Mouse (Mus musculus) forebrain, embryonic 16.5 days (tissue): ENCODE data around the gene Ext2. TPM values are rescaled to one million over a fixed set of nuclear protein-coding genes. Genes with fewer than 3 reads are reported as not detected.

Experiments used
- ATAC-seq: fragments of 200-750 bp; cut with Nextera tagmentation; 2 replicates; pipeline ENCODE4 v1.8.0; 2017; ENCODE audit warnings: mild to moderate bottlenecking, moderate library complexity
- H3K27ac ChIP-seq: fragments of 300-500 bp; sonication (generic); 2 replicates; pipeline ENCODE4 v1.5.1; 2014; ENCODE audit warnings: low read length, control low read depth
- H3K27me3 ChIP-seq: fragments of 300-500 bp; sonication (generic); replicated peaks from 2 replicates; pipeline ENCODE4 v1.6.1; 2014; ENCODE audit warnings: low read length; ENCODE audit not compliant: control insufficient read depth, insufficient read depth
- H3K36me3 ChIP-seq: fragments of 300-500 bp; sonication (generic); 2 replicates; pipeline ENCODE4 v1.6.1; 2014; ENCODE audit not compliant: control insufficient read depth, insufficient read depth
- H3K4me1 ChIP-seq: fragments of 300-500 bp; sonication (generic); replicated peaks from 2 replicates; pipeline ENCODE4 v1.6.1; 2014; ENCODE audit warnings: low read length; ENCODE audit not compliant: control insufficient read depth, insufficient read depth
- H3K4me2 ChIP-seq: fragments of 300-500 bp; sonication (generic); 2 replicates; pipeline ENCODE4 v1.6.1; 2014; ENCODE audit warnings: mild to moderate bottlenecking, low read length, control low read depth
- H3K4me3 ChIP-seq: fragments of 300-500 bp; sonication (generic); replicated peaks from 2 replicates; pipeline ENCODE4 v1.5.1; 2014; ENCODE audit warnings: mild to moderate bottlenecking, low read length, control low read depth
- H3K9ac ChIP-seq: fragments of 300-500 bp; sonication (generic); replicated peaks from 2 replicates; pipeline ENCODE4 v1.6.1; 2014; ENCODE audit warnings: low read depth, low read length, control low read depth
- H3K9me3 ChIP-seq: fragments of 300-500 bp; sonication (generic); 2 replicates; pipeline ENCODE4 v1.6.1; 2016; ENCODE audit warnings: low read length; ENCODE audit not compliant: control insufficient read depth
- WGBS: fragments of 180-500 bp; shearing (Covaris S2); extraction: QIAGEN DNeasy Blood & Tissue Kit; methylation state at CpG from one replicate; pipeline ENCODE4 v1.1.7; 2014; 5-methylcytosine and 5-hydroxymethylcytosine counted together
- polyA plus RNA-seq: library from polyadenylated mRNA; unstranded; fragments of >200 nt; fragmentation: Nextera tagmentation; extraction: Ambion mirVana; gene quantifications from 2 replicates; pipeline ENCODE4 v1.2.1, GENCODE M21; 2015

Ext2 gene
- polyA plus RNA-seq, 1 experiment from 2014 or later: 69.7 TPM

GRCm38 (mm10) chr2:93647924-93648575 lies 174.3 kb downstream of the Ext2 start:
- ATAC-seq: no peak
- H3K4me1 ChIP-seq: peaks cover 11% of the 10 kb centered on the region
- no peak overlapping the region for H3K4me3 ChIP-seq
- no peak overlapping the region for H3K4me2 ChIP-seq
- H3K9me3 ChIP-seq: no peaks in the 10 kb centered on the region
- WGBS: under 1% methylated on average over 20 of the region's 20 CpGs
- H3K36me3 ChIP-seq: no peaks in the 10 kb centered on the region
- H3K9ac ChIP-seq: no peak overlapping the region
- peaks cover 55% of the 10 kb centered on the region for H3K27me3 ChIP-seq
- no peak overlapping the region for H3K27ac ChIP-seq

- H3K27me3 ChIP-seq: peaks cover 59% of the 10 kb centered on the region
- ATAC-seq: no peak
- no peak overlapping the region for H3K9ac ChIP-seq
- WGBS: under 1% methylated on average over 44 of the region's 44 CpGs
- no peak overlapping the region for H3K27ac ChIP-seq
- no peaks in the 10 kb centered on the region for H3K9me3 ChIP-seq
- H3K36me3 ChIP-seq: no peaks in the 10 kb centered on the region
- H3K4me3 ChIP-seq: no peak overlapping the region
- H3K4me2 ChIP-seq: peak overlapping the region; percentile 29
- H3K4me1 ChIP-seq: peaks cover 19% of the 10 kb centered on the region
Measured at GRCm38 (mm10) chr2:93647051-93647923, 175.1 kb downstream of the Ext2 start.

- H3K27me3 ChIP-seq: peaks cover 73% of the 10 kb centered on the region
- no peak overlapping the region for H3K27ac ChIP-seq
- WGBS: 2% methylated on average over 33 of the region's 33 CpGs
- no peaks in the 10 kb centered on the region for H3K9me3 ChIP-seq
- H3K36me3 ChIP-seq: no peaks in the 10 kb centered on the region
- ATAC-seq: no peak
- H3K9ac ChIP-seq: no peak overlapping the region
- 0 out of 2 replicates have a peak overlapping the region, but pooled peaks have one; percentile 9 for H3K4me3 ChIP-seq
- H3K4me2 ChIP-seq: peak overlapping the region; percentile 35
- H3K4me1 ChIP-seq: peaks cover 25% of the 10 kb centered on the region
Measured at GRCm38 (mm10) chr2:93645626-93646320, 176.6 kb downstream of the Ext2 start.

GRCm38 (mm10) chr2:93645197-93645596 lies 177.2 kb downstream of the Ext2 start:
- no peak overlapping the region for H3K4me3 ChIP-seq
- ATAC-seq: no peak
- H3K4me1 ChIP-seq: peaks cover 25% of the 10 kb centered on the region
- WGBS: 15% methylated on average over 10 of the region's 10 CpGs
- no peaks in the 10 kb centered on the region for H3K36me3 ChIP-seq
- H3K4me2 ChIP-seq: no peak overlapping the region
- H3K9ac ChIP-seq: no peak overlapping the region
- H3K27me3 ChIP-seq: peaks cover 74% of the 10 kb centered on the region
- no peak overlapping the region for H3K27ac ChIP-seq
- no peaks in the 10 kb centered on the region for H3K9me3 ChIP-seq

GRCm38 (mm10) chr2:93644731-93645130 lies 177.6 kb downstream of the Ext2 start:
- no peak for ATAC-seq
- Histone ChIP-seq H3K27ac (no peak overlapping the region), H3K9ac (no peak overlapping the region), H3K4me1 (peaks cover 25% of the 10 kb centered on the region), H3K27me3 (peaks cover 74% of the 10 kb centered on the region), H3K9me3 (no peaks in the 10 kb centered on the region), H3K36me3 (no peaks in the 10 kb centered on the region), H3K4me3 (no peak overlapping the region), H3K4me2 (no peak overlapping the region)
- 16% methylated on average over 6 of the region's 6 CpGs for WGBS

- Histone ChIP-seq H3K27ac (no peak overlapping the region), H3K4me2 (no peak overlapping the region), H3K9ac (no peak overlapping the region), H3K4me1 (peaks cover 22% of the 10 kb centered on the region), H3K9me3 (no peaks in the 10 kb centered on the region), H3K27me3 (peaks cover 73% of the 10 kb centered on the region), H3K4me3 (no peak overlapping the region), H3K36me3 (no peaks in the 10 kb centered on the region)
- 23% methylated on average over 4 of the region's 4 CpGs for WGBS
- no peak for ATAC-seq
Measured at GRCm38 (mm10) chr2:93644234-93644633, 178.1 kb downstream of the Ext2 start.

- Histone ChIP-seq H3K4me2 (peak overlapping the region; percentile 58), H3K9me3 (no peaks in the 10 kb centered on the region), H3K4me1 (peaks cover 22% of the 10 kb centered on the region), H3K9ac (peak overlapping the region; percentile 34), H3K36me3 (no peaks in the 10 kb centered on the region), H3K4me3 (peak overlapping the region; percentile 40), H3K27me3 (peaks cover 71% of the 10 kb centered on the region), H3K27ac (no peak overlapping the region)
- 1% methylated on average over 28 of the region's 28 CpGs for WGBS
- ATAC-seq: no peak
Measured at GRCm38 (mm10) chr2:93643403-93643780, 179.0 kb downstream of the Ext2 start.

GRCm38 (mm10) chr2:93634609-93635008 lies 187.8 kb downstream of the Ext2 start:
- no peaks in the 10 kb centered on the region for H3K4me1 ChIP-seq
- no peaks in the 10 kb centered on the region for H3K9me3 ChIP-seq
- no peaks in the 10 kb centered on the region for H3K36me3 ChIP-seq
- WGBS: 93% methylated on average over 4 of the region's 4 CpGs
- no peak overlapping the region for H3K9ac ChIP-seq
- no peak for ATAC-seq
- peaks cover 31% of the 10 kb centered on the region for H3K27me3 ChIP-seq
- H3K4me3 ChIP-seq: no peak overlapping the region
- no peak overlapping the region for H3K27ac ChIP-seq
- no peak overlapping the region for H3K4me2 ChIP-seq
